Mouse (Mus musculus): ENCODE measurements at regions not wholly inside any gene's neighbourhood (a gene's known extent, or its start where the extent isn't known, plus 50 kb on each side); places are given as distances from the start of the nearest gene placed in this dataset.

DNA sequence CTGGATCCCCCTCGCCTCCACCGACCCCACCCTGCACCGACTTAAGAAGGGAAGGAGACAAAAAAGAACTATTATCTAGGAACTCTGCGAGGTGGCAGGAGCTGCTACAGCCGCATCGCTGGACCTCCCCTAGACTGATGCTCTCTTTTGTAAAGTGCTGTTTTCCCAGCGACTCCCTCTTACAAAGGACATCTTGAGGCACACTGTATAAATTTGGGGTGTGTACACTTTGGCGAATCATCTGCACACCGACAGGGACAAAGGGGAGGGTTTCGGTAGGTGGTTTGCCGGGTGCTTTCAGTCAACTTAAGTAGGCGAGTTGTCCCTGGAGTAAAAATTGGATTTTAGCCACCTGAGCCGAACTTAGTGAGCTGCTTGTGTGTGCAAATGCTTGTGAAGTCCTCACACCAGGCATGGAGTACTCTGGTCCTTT lies 112.4 kb upstream of the Ubash3b start:
- peak; percentile 7 to 28 for DNase-seq
- intact Hi-C loops (cut with DNase I), result no loop called here

DNA sequence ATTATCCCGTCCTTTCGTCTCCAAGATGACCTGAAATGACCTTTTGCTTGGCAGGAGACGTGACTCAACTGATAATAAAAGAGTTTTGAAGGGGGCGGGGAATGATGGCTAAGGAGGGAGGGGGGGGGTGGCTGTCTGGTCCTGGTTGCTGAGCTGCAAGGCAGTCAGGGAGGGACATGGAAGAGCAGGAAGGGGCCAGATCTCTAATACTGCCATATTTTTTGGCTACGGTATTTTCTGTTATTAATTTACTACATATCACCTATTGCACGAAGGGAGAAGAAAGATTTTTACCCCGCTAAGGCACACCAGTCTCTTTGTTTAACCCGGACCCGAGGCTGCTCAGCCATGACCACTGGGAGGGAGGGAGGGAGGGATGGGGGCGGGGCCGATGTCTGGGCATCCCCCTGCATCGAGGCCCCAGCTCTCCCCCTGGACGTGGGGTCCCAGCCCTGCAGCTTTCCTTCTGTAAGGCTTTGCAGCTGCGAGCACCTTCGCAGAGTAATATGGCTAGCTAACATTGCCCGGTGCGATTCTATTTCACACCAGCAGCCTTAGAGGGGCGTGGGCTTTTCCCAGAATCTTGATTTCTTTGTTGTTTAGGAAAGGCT lies 111.8 kb upstream of the Ubash3b start:
- intact Hi-C loops (cut with DNase I), result no loop called here

DNA sequence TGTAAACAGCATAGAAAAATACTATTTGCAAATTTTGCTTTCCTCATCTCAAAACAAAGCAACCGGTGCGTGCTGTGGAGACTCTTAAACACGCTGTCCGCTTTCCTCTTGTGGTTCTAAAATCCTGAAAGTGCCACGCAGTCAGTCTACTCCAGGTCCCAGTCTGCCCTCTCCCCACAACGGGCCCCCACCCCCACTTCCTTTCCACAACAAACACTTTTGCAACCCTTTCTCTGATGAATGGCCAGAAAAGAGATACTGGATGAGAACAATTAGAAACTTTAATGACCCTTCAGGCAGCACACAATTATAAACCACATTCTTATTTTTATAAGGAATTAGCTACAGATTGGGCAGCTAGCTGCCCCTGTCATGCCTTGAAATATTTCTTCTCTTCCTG lies 111.1 kb upstream of the Ubash3b start:
- DNase-seq, result peak; percentile 15 to 23
- intact Hi-C loops (cut with DNase I), result no loop called here

More for the DNA sequence above, 111.8 kb upstream of the Ubash3b start:
- DNase-seq, result peak; percentile 34 to 46

DNA sequence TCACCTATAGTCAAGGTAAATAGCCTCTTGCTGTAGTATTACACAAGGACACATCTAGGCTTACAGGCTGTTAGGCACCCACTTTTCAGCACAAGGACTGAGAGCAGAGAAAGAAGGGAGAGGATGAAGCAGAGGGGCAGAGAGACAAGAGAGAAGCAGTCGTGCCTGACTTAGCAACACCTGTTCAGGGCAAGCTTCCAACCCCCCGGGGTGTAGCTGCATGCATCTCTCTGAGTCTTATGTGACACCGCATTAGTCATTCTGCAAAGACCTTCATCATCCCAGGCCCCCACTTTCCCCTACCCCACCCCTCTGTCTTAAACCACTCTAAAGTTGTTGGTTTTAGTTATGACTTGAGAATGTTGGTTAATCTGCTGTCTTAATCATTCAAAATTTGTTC lies 106.6 kb upstream of the Ubash3b start:
- no peak for DNase-seq
- intact Hi-C loops (cut with DNase I), result no loop called here

DNA sequence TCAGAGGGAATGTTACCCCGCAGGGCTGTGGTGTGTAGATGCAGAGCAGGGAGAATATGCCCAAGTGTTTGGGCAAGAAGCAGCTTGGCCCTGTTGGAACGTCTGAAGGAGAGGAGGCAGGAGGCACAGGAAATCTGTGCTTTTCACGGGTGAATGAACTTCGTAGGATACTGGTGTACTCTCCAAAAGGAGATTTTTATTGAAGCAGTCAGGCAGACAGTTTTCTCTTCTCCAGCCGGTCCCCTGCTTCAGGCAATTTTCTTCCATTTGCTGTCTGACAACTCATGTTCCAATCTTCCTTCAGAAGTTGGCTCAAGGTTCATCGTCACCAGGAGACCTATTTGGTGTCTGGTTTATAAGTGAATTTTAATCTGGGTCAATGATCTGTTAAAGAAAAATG lies 103.0 kb upstream of the Ubash3b start:
- intact Hi-C loops (cut with DNase I), result no loop called here
- no peak for DNase-seq

DNA sequence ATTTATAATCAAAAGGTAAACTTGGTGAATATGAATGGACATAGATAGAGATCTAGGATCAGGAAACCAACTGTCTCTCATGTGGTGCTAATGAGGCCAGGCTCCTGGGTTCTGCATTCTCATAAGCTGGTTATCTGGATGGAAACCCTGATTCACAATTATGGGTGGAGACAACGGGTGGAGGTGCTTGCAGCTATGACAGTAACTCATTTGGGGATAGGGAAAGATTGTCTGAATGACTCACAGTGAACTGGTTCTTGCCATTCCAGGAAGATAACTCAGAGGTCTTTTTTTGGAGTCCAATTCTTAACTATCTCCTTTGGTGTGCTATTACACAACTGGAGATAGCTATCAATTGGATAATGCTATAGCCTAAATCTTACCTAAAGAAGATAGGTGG lies 95.7 kb upstream of the Ubash3b start:
- no peak for DNase-seq
- intact Hi-C loops (cut with DNase I), result no loop called here

DNA sequence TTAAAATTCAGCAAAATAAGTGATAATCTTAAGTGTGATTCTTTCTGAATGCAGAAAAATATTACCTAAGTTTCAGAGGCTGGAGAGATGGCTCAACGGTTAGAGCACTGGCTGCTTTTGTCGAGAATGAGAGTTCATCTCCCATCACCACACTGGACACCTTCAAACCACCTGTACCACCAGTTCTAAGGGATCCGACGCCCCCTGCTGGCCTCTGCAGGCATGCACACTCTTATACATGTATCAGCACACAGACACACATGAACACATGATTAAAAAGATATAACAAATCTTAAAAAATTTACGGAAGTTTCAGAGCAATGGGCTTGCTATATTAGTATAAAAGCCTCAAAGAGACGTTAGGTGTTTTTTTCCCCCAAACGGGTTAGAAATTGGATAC lies 80.9 kb upstream of the Ubash3b start:
- intact Hi-C loops (cut with DNase I), result no loop called here
- DNase-seq, result no peak

DNA sequence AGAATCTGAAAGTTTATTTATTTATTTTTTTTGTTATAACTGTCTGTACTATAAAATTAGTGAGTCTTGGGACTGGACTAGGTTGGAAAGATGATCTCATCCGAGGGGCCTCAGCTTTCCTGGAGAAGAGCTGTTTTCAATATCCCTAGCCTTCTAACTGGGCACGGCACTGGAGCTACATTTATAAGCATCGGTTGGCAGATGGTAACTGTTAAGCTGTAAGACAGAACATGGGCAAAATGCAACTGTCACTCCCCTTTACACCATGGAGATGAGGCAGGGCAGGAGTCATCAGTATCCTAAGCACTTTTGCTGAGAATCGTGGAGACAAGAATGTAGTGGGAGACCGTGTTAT lies 77.6 kb upstream of the Ubash3b start:
- intact Hi-C loops (cut with DNase I), result no loop called here
- no peak for DNase-seq

DNA sequence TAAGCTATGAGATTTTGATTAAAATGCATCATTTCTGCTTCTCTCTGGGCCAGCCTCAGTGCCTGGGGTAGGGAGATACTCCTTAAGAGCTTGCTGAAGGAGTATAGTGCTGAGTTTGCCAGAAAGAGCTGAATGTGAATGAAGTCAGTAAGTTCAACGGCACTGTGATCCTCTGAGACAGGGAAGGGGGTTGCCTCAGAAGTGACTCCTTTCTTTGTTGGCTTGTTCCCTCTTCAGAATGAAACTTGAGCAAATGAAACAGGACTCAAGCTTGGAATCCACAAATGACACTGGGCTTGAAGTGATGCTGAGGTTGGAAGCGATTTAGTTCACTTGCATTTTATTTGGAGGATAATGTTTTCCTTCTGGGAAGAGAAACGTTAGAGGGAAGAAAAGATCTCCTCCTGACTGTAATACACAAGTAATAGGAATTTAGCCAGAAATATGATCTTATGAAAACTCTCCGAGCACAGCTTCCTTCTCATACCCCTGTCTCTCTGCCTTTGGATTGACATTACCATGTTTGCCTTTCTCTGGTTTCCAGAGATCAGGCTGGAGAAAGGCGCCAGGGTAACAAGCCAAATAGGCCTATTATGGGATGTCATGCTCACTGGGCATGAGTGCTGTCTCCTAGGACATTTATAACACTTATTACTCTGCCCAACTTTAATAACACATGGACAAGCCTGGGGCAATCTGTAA lies 77.0 kb upstream of the Ubash3b start:
- intact Hi-C loops (cut with DNase I), result no loop called here
- DNase-seq, result no peak

DNA sequence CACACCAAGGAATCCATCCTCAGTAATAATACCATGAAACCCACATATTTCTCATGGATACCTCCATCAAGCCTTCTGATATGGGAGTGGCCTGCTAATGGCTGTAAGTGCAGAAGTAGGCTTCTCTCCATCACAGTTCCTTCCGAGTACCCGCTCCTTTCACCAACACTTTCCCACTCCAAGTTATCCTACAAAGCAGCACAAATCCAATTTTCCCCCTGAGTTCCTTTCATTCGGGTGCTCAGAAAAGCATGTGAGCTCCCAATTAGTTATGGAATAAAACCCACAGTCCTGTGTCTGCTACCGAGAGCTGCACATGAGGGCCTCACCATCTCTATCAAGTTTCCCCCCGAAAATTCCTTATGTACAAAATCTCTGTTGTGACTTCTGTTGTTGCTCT lies 75.8 kb upstream of the Ubash3b start:
- intact Hi-C loops (cut with DNase I), result no loop called here
- DNase-seq, result no peak

DNA sequence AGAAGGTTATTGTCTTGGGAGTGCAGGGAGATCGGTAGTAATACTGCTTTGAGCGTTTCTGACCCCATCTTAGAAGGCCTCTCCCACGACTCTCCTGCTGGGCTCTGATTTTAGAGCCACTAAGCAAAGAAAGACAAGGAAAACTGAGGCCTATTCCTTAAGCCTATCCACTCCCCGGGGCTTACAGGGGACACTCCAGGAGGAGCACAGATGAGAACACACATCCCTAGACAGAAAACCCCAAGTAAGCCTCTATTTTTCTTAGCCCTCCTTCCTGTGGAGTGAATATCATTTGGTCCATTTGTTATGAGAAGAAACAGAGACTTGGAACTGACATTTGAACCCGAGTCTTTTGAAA lies 67.7 kb upstream of the Ubash3b start:
- intact Hi-C loops (cut with DNase I), result loop anchor here (2.0 to 10.0 kb wide), 3 partner anchors 162 to 1016 kb away; no protein-coding TSS in a partner anchor
- DNase-seq, result no peak

DNA sequence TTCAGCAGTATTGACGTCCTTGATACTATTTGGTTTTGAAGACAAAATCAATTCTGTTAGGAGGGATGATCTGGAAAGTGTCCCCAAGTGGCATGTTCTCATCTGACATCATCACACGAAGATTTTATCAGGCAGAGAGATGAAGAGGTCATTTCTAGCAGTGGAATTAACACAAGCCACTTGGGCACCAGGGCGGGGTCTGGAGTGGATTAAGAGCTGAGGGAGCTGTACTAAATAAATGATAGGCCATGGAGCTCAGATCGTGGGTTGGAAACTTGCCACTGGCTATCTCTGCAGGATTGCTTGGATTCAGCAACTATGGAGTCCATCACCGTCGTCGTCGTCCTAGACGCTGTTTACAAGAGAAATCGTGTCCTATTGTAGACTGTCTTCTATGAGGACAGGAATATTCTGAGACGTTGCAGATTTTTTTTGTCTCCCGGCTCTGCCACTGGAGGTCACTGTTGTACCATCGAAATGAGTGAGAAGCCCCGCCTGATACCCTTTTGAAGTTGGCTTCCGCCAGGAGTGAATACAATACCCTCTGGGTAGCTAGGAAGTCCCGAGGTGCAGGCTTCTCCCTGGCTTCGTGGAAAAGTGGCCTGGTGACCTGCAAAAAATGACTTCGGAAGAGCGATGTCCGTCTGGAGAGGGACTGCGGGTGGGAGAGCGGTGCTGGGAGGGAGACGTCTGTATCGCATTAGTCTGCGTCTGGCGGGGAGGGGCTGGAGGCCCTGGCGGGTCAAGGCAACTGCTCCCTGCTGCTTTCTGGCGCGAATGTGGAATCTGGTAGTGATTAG lies 67.1 kb upstream of the Ubash3b start:
- intact Hi-C loops (cut with DNase I), result loop anchor here (1.0 to 10.0 kb wide), 5 partner anchors 162 to 1016 kb away; no protein-coding TSS in a partner anchor
- DNase-seq, result peak; percentile 95 to 97

DNA sequence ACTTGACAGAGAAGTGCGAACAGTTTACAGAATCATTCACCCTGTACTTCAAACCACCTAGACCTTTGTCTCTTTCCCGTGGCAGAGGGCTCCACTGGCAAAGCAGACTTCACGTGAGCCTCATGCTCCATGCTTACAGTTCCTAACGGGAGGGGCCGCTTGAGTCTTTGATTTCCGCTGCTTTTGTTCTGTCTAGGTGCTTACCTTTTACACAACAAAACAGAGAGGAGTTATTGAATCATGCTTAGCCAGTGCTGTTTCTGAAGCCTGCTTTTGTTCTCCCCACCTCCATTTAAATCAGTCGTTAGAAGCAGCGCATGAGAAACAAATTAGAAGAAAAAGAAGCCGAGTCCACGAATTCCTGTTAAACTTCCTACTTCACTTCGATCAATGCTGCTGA lies 61.9 kb upstream of the Ubash3b start:
- no peak for DNase-seq
- intact Hi-C loops (cut with DNase I), result loop anchor here (10.0 kb wide), 1 partner anchor 1021 kb away; no protein-coding TSS in a partner anchor

DNA sequence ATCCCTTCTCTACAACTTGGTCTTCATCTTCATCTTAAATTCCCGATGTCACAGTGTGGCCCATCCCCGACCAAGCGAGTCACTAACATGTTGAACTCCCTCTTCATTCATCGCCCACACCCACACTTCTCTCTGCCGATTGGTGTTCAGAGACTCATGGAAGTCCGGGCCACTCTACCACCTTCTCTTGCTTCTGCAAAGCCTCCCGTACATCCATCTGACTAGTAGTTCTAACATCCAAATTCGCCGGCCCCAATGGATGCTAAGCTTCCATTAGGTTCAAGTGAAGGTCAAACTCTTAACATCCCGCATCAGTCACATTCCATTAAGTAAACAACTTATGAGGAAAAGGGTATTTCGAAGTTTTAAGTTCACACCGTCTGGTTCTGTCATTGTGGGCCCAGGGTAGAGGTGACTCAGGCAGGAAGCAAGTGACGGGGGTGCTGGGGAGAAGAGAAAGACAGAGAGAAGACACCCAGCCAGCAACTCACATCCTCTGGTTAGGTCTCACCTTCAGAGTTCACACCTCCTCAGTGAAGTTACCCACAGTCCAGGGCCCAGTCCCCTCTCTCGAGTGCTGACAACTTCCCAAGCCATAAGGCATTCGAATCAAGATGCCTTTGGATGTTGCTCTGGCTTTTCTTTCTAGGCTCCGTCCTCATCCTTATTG lies 61.0 kb upstream of the Ubash3b start:
- DNase-seq, result no peak
- intact Hi-C loops (cut with DNase I), result loop anchor here (10.0 kb wide), 1 partner anchor 1022 kb away; no protein-coding TSS in a partner anchor

DNA sequence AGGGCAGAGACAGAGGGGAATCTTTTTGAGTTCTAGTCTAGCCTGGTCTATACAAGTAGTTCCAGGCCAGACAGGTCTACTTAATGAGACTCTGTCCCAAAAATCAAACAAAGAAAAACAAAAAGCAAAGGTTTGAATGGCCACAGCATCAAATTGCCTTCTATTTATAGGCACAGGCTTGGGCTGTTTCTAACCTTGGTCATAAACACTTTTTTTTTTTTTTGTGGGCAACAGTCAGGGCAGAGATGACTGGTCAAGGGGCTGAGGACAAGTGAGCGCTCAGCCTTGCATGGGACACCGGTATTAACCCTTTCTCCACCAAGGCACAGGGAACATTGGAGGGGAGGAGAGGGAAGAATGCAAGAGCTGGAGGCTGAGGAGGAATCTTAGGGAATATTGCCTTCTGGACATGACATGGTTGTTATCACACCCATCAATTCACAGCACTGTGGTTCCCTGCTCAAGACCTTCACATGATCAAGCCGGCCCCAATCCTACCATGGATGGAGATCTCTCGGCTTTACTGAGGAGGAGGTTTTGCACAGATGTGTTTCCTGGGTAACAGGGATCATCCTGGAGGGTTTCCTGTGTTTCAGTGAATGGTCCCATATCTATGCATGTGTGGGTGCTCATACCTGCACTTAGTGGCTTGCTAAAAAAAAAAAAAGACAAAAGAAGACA lies 59.8 kb upstream of the Ubash3b start:
- no peak for DNase-seq
- intact Hi-C loops (cut with DNase I), result loop anchor here (10.0 kb wide), 1 partner anchor 1024 kb away; no protein-coding TSS in a partner anchor

DNA sequence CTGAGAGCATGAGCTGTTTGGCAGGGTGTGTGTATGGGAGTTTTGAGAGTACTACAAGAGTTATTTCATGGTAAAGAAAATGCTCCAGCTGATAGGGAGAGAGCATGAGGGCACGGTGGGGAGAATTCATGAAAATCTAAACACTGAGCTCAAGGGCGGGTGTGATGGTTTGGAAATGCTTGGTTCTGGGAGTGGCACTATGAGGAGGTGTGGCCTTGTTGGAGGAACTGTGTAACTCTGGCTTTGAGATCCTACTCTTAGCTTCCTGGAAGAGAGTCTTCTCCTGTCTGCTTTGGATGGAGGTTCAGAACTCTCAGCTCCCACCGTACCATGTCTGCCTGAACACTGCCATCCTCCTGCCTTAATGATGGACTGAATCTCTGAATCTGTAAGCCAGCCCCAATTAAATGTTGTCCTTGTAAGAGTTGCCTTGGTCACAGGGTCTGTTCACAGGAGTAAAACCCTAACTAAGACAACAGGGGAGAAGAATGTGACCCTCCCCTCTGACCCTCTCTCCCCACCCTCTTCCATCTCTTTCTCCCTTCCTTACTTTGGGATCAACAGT lies 58.7 kb upstream of the Ubash3b start:
- DNase-seq, result no peak
- intact Hi-C loops (cut with DNase I), result loop anchor here (10.0 kb wide), 1 partner anchor 1025 kb away; no protein-coding TSS in a partner anchor

DNA sequence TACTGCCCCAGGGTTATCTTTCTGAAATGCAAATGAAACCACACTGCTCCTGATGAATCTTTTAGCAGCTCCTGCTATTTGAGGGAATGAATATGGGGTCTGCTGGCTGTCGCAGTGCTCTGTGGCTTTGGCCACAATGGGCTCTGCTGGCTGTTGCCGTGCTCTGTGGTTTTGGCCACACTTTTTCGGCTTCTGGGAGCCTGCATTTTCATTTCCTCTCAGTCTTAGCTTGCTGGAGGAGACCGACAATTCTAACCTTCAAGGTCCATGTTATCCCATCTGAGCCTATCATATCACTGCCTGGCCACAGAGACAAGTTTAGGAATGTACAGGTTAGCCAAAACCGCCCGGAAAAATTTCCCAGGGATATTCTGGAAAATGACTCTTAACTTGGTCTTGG lies 57.2 kb upstream of the Ubash3b start:
- intact Hi-C loops (cut with DNase I), result no loop called here
- DNase-seq, result no peak

DNA sequence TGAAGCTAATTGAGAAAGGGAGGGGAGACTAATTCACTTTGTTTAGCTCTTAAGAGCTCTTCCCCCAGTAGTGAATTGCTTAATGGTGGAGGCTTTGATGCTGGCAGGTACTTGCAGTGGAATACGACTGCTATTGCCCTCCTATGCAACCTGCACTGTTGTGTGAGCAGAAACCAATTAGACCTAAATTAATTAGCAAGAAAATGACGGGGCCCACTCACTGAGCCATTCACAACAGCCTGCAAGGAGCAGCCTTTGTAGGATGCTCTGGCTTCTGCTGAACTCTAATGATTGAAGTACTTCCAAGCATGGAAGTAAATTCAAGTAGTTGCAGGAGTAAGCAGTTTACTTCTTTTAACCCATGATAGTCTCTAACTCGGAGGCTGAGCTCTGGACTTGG lies 54.8 kb upstream of the Ubash3b start:
- intact Hi-C loops (cut with DNase I), result no loop called here
- no peak for DNase-seq

DNA sequence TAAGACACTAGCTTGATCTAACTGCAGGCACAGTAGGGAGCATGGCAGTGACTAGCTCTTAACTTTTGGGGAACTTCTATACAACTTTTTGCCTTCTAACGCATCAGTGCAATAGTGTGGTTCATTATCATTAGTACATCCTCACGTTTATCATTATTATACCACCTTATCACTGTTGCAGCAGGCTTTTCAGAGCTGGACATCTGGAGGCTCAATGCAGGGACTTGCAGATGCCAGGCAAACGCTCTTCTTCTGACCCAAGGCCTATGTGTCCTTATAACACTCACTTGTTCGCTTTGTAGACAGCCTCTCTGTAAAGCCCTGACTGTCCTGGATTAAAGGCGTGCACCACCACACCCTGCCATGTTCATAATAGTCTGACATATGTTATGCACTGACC lies 53.5 kb upstream of the Ubash3b start:
- no peak for DNase-seq
- intact Hi-C loops (cut with DNase I), result no loop called here

DNA sequence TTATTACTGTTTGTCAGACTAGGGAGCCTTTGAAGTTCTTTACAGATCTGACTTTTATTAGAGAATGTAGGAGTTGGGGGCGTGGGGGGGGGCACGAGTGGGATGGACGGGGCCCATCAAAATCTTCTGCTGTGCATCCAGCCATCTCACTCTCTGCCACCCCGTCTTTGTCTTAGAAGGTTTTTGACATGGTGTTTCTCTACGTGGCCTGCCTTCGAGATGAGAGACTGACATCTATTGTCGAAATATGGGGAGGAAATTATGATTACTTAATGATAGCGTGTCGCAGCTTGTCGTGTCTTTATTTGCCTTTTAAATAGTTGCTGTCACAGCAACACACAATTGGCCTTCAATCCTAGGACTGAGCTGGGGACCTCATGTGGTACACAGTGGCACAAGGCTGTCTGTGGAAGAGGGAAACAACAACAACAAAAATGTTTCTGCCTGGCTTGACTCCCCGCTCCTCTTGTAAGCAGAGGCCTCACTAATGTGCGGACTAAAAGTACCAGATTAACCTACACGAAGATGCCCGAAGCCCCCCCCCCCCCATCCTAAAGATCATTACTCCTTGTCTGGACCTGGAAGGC lies 51.5 kb upstream of the Ubash3b start:
- intact Hi-C loops (cut with DNase I), result no loop called here
- DNase-seq, result peak in 1 of 2 experiments; percentile 10

All from heart, postnatal 10 days (tissue).